Mouse (Mus musculus): Measurements from ENCODE around the gene Pmch. TPM values are rescaled to one million over a fixed set of nuclear protein-coding genes. Genes with fewer than 3 reads are reported as not detected.

The Pmch gene
- total RNA-seq (2021) = under 1 TPM; 0.66 to 0.82 TPM
- long read RNA-seq, experiment 1 = 0 reads
- long read RNA-seq, experiment 2 = 0 reads

DNA sequence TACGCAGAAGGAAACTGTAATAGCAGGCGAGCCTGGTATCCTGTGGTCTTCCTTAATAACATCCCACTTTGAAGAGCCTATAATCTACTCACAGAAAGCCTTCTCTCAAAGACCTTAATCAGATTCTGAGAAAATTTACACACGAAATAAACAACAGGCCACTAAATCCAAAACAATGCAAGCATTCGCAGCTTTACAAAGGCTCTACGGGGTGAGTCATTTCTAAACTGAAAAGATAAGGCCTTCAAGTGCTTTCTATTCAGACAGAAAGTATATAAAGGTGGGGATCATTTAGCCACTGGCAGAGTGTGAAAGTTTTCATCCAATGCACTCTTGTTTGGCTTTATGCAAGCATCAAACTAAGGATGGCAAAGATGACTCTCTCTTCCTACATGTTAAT, at the start of gene Pmch:
Gene Pmch (plus strand): TSS at position 301 of the 400 bp plus-strand sequence.
- intact Hi-C loops (cut with DNase I) = no loop called here
- Histone ChIP-seq H3K27ac (no peak within 1 kb of the TSS), H3K4me3 (no peak within 1 kb of the TSS)
- TF ChIP-seq CTCF (IDR thresholded peaks at IDR 0.05) = no peak
- DNase-seq (ENCODE audit: extremely low spot score in 1 of 2, low spot score in 2 of 2) = no peak

DNA sequence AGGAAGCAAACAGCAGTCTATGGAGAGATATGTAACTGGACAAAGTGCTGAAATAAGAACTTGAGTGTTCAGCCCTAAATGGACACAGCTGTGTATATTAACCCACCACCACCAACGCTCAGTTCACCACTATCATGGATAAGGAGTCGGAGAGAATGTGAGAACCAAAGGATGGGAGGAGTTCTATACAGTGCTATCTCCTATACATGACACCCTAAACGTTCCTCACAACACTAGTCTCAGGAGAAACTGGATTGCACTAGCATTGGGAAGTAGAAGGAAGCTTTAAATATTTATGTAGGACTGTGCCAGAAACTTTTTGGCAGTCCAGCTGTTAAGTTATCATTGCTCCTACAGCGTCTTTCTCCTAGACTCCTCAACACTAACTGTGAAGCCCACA, 46.6 kb upstream of the Pmch start:
- H3K27ac ChIP-seq = no peak overlapping the region

DNA sequence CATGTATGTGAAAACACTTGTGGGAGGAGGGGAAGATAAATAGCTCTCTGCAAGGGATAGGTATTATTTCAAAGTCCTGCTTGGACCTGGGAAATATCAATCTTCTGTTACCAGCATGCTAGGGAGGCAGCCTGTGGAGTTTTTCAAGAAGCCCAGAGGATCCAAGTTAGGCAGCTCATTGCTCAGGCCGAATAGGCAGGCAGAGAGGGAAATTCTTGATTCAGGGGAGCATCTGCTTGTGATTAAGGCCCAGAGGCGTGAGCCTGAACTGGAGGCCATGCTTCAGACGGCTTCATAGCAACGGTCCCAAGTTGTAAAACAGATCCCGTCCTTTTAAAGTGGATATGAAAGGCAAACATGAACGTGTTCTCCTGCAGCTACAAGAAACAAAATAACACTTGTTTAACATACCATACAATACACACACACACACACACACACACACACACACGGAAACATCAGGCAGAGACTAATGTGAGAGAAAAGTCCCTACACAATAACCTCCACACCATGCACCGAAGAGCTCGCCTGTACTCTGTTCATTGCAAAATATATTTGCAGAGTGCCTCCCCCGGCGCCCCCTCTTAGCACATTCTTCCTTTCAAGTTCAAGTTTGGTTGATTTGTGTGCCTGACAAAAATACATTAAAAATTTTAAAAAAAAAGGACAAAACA, 44.6 kb upstream of the Pmch start:
- no peak for DNase-seq (ENCODE audit: extremely low spot score in 1 of 2, low spot score in 2 of 2)
- TF ChIP-seq CTCF (IDR thresholded peaks at IDR 0.05) = no peak
- intact Hi-C loops (cut with DNase I) = no loop called here
- Histone ChIP-seq H3K4me3 (no peak overlapping the region), H3K27ac (no peak overlapping the region)

More for the DNA sequence above, 46.6 kb upstream of the Pmch start:
- TF ChIP-seq CTCF (IDR thresholded peaks at IDR 0.05) = no peak
- intact Hi-C loops (cut with DNase I) = no loop called here
- DNase-seq (ENCODE audit: extremely low spot score in 1 of 2, low spot score in 2 of 2) = no peak
- H3K4me3 ChIP-seq = no peak overlapping the region

DNA sequence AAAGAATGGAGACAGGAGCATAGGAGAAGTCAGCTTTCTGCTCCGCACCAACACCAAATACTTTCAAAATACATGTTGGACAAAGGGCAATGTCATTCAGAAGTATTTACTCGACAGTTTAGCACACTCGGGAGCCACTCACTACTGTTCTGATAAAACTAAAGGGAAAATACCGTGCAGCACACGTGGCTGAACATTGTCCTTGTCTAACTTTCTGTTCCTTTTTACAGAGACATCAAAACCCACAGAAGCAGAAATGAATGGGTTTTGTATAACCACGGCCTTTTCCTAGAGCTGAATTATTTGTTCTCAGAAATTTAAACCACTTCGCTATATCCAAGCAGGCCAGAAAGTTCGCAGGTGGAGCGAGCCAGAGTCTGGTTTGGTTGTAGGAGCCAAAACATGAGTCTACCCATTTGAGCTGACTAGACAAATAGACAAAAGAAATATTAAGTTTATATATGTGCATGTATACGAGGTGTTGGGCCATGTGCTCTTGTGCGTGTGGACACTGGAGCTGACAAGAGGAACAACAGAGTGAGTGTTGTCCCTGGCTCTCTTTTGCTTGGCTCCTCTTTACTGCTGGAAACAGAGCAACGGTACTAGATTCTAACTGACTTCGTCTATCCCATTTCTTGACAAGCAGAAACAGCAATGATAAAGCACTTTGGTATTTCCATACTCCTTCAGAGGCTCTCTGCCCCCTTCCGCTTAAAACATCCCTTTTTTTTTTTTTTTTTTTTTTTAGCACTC, 36.5 kb upstream of the Pmch start:
- TF ChIP-seq CTCF (IDR thresholded peaks at IDR 0.05) = no peak
- Histone ChIP-seq H3K4me3 (no peak overlapping the region), H3K27ac (no peak overlapping the region)
- DNase-seq (ENCODE audit: extremely low spot score in 1 of 2, low spot score in 2 of 2) = no peak
- intact Hi-C loops (cut with DNase I) = no loop called here

DNA sequence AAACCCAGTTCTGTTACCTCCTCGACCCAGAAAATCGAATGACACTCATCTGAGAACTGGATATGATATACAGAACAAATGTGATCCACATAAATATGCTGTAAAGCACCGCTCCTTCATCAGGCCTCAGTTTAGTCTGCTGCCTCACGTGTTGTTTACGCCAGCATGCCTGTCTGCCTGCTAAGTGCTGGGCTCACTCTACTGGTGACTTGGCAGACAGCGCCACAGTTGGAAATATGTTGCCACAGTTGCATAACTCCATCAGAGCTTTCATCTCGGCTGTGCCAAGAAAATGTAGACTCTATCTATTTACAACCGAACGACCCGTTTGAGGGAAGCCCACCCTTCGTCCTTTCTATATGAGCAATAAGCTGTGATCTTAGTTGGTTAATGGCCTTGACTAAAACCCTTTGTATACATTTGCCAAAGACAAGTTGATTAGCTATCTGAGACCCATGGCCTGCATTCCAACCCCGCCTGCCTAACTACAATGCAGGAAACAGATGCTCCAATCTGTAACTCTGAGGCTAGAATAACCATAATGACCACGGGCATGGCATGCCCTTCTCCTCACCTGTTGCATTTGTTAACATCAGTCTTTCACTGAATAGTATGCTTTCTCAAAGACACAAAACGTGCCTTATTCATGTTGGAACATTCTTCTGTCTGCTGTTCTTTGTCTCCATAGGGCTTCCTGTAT, 33.8 kb upstream of the Pmch start:
- DNase-seq (ENCODE audit: extremely low spot score in 1 of 2, low spot score in 2 of 2) = peak in 1 of 2 experiments; percentile 16
- TF ChIP-seq CTCF (IDR thresholded peaks at IDR 0.05) = no peak; the same call in 1 of the 2 replicates
- Histone ChIP-seq H3K4me3 (no peak overlapping the region), H3K27ac (no peak overlapping the region)
- intact Hi-C loops (cut with DNase I) = no loop called here

DNA sequence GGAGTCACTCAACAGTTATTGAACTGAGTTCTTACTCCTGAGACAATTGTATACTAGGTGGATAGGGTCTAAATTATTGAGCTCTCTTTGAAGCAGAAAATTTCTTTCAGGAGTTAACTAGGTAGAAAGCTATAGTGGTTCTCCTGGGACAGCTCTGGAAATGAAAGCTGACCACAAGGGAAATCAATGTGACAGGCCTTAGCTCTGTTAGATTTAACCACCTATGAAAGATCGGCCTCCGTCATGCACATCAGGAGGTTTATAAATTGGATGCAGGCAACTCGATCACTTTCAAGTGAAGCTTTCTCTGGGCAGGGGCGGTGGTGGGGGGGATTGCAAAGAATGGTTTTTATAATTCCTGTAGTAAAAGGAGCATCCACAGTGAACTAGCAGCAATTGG, 27.4 kb upstream of the Pmch start:
- Histone ChIP-seq H3K4me3 (no peak overlapping the region), H3K27ac (no peak overlapping the region)
- no peak for DNase-seq (ENCODE audit: extremely low spot score in 1 of 2, low spot score in 2 of 2)
- intact Hi-C loops (cut with DNase I) = no loop called here
- no peak for TF ChIP-seq CTCF (IDR thresholded peaks at IDR 0.05)

DNA sequence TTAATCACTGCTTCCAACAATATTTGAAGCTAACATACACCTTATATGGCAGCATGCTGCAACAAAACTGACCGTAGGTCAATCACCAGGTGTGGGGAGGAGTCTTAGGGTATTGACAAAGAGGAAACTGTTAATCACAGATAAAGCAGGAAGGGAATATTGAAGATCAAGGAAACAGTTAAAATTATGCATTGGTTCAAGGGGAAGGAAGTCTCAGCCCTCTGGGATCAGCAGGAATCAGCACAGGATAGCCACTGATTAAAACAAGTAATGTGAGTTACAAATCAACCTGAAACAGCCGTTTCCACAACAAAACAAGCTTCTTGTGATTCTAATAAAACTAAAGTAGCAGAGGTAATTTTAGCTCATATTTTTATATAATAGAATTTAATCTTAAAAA, 26.0 kb upstream of the Pmch start:
- no peak for DNase-seq (ENCODE audit: extremely low spot score in 1 of 2, low spot score in 2 of 2)
- no peak overlapping the region for H3K4me3 ChIP-seq
- intact Hi-C loops (cut with DNase I) = no loop called here
- no peak for TF ChIP-seq CTCF (IDR thresholded peaks at IDR 0.05)
- no peak overlapping the region for H3K27ac ChIP-seq

DNA sequence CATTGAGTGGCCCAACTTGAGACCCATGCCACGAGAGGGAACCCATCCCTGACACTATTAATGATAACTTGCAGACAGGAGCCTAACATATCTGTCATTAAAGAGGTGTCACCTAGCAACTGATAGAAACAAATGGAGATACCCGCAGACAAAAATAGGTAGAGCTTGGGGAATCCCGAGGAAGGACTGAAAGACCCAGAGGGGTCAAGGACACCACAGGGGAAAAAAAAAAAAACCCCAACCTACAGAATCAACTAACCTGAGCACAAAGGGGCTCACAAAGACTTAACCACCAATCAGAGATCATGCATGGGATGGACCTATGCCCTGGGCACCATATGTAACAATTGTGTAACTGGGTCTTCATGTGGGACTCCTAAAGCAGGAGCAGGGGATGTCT, 23.5 kb upstream of the Pmch start:
- H3K4me3 ChIP-seq = no peak overlapping the region
- intact Hi-C loops (cut with DNase I) = no loop called here
- TF ChIP-seq CTCF (IDR thresholded peaks at IDR 0.05) = no peak
- no peak overlapping the region for H3K27ac ChIP-seq
- DNase-seq (ENCODE audit: extremely low spot score in 1 of 2, low spot score in 2 of 2) = no peak

DNA sequence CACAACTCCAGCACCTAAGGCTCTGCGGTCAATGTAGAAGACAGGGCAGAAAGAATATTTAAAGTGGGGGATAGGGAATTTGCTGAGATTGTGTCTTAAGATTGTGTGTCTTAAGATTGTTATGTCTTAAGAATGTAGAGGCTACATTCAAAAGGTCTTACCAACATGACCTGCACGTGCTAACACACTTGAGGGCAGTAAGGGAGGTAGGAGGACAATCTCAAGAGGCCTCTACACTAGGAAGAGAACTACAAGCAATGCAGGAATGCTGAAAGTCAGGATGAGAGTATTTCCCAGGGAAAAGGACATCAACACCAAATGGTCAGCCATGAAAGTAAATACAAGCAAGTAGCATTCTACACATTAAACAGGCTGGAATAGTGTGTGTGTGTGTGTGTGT, 15.3 kb downstream of the Pmch start:
- intact Hi-C loops (cut with DNase I) = no loop called here
- no peak overlapping the region for H3K27ac ChIP-seq
- TF ChIP-seq CTCF (IDR thresholded peaks at IDR 0.05) = no peak

DNA sequence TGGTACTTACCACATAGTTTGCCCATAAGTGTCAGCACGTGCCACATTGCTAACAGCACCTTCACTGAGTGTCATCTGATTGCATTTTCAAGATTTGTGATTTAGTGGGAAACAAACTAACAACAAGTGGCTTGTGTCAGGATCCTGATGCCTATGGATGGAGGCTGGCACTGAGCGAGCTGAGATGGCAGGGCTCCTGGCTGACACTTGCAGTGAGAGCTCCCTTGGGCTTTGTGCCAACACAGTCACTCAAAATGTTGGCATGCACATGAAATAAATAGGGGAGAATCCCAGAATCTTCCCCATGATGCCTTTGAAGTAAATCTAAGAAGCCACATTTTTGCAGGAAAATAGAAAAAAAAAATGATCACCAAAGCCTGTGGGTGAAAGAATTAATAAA, 22.4 kb downstream of the Pmch start:
- H3K27ac ChIP-seq = no peak overlapping the region
- H3K4me3 ChIP-seq = no peak overlapping the region
- no peak for DNase-seq (ENCODE audit: extremely low spot score in 1 of 2, low spot score in 2 of 2)
- intact Hi-C loops (cut with DNase I) = no loop called here
- no peak for TF ChIP-seq CTCF (IDR thresholded peaks at IDR 0.05)

More for the DNA sequence above, 15.3 kb downstream of the Pmch start:
- no peak for DNase-seq (ENCODE audit: extremely low spot score in 1 of 2, low spot score in 2 of 2)
- no peak overlapping the region for H3K4me3 ChIP-seq

DNA sequence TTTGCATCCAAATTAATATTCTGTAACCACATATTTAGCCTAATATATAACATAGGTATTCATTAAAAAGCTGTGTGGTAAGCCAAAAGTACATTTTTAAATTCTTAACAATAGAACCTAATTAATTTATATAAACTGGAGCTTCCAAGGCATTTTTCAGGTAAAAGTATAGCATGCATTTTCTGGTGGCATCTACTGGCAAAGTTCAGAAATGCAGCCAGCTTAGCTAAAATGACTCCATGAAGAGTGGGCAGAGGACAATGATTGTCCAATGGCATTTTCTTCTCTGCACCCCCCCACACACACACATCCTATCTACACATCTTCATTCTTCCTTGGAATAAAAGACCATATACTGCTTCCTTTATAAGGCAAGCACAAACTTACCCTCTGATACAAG, 28.8 kb downstream of the Pmch start:
- peak; percentile 54 for TF ChIP-seq CTCF (IDR thresholded peaks at IDR 0.05)
- no peak for DNase-seq (ENCODE audit: extremely low spot score in 1 of 2, low spot score in 2 of 2)
- H3K4me3 ChIP-seq = no peak overlapping the region
- H3K27ac ChIP-seq = no peak overlapping the region
- intact Hi-C loops (cut with DNase I) = loop anchor here (5.0 kb wide), 2 partner anchors 262 to 472 kb away; partner anchors contain the start of gene Igf1

DNA sequence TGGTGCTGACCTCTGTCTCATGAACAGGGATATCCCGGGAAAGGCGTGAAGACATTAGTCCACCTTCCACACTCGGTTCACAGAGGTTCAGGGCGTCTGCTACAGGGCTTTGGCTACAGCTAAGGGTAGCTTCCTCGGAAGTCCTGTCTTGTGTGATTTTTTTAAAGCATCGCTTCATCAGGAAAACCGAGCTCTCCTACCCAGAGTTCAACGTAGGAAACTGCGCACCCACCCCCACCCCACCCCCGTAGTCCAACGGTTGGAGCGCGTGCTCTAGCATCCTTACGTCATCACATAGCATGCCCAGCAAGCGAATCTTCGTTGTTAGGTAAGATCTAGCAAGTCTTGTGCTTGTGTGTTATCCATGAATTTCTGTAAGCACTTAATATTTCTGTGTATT, 44.8 kb downstream of the Pmch start:
- intact Hi-C loops (cut with DNase I) = no loop called here
- TF ChIP-seq CTCF (IDR thresholded peaks at IDR 0.05) = no peak
- DNase-seq (ENCODE audit: extremely low spot score in 1 of 2, low spot score in 2 of 2) = no peak
- Histone ChIP-seq H3K27ac (no peak overlapping the region), H3K4me3 (no peak overlapping the region)

Other genes starting within 250 kb of the Pmch start
- gene Igf1, start 232.8 kb upstream of the Pmch start, total RNA-seq (2021) = 1 to 10 TPM; 7.3 to 8.5 TPM
- under 1 TPM; 0.54 to 0.72 TPM for gene Parpbp, start 55.9 kb downstream of the Pmch start, total RNA-seq (2021)
- gene Nup37, start 55.9 kb downstream of the Pmch start, total RNA-seq (2021) = 1 to 10 TPM; 6.8 to 6.9 TPM
- 10 to 100 TPM; 20.1 to 23.0 TPM for gene Washc3, start 110.0 kb downstream of the Pmch start, total RNA-seq (2021)

All from left cerebral cortex, adult 2 months (tissue).